Mouse (Mus musculus) intestine, embryonic 16.5 days (tissue): ENCODE results near the gene Tent2. TPM values are rescaled to one million over a fixed set of nuclear protein-coding genes. Genes with fewer than 3 reads are reported as not detected.
"Not testable (repeated sequence)": the region's sequence is repeated elsewhere in the genome, so short reads cannot be mapped to it uniquely, and the experiment has no call there.

ENCODE experiments used
- ATAC-seq: fragments of 200-750 bp; cut with Nextera tagmentation; 2 replicates; pipeline ENCODE4 v1.8.0; 2017; ENCODE audit warnings: moderate TSS enrichment, moderate library complexity
- H3K27ac ChIP-seq: fragments of 300-500 bp; sonication (generic); 2 replicates; pipeline ENCODE4 v1.5.1; 2014; ENCODE audit warnings: mild to moderate bottlenecking, low read length
- H3K27me3 ChIP-seq: fragments of 300-500 bp; sonication (generic); replicated peaks from 2 replicates; pipeline ENCODE4 v1.6.1; 2014; ENCODE audit warnings: low read length, control low read depth, mixed read lengths; ENCODE audit not compliant: control insufficient read depth, insufficient read depth
- H3K36me3 ChIP-seq: fragments of 300-500 bp; sonication (generic); 2 replicates; pipeline ENCODE4 v1.6.1; 2014; ENCODE audit warnings: low read length, control low read depth; ENCODE audit not compliant: control insufficient read depth, insufficient read depth
- H3K4me1 ChIP-seq: fragments of 300-500 bp; sonication (generic); 2 replicates; pipeline ENCODE4 v1.6.1; 2014; ENCODE audit warnings: low read length, control low read depth, mixed read lengths; ENCODE audit not compliant: control insufficient read depth, insufficient read depth
- H3K4me2 ChIP-seq: fragments of 300-500 bp; sonication (generic); 2 replicates; pipeline ENCODE4 v1.6.1; 2014; ENCODE audit warnings: low read depth, low read length, control low read depth
- H3K4me3 ChIP-seq: fragments of 300-500 bp; sonication (generic); 2 replicates; pipeline ENCODE4 v1.5.1; 2014; ENCODE audit warnings: mild to moderate bottlenecking, low read length
- H3K9ac ChIP-seq: fragments of 300-500 bp; sonication (generic); 2 replicates; pipeline ENCODE4 v1.6.1; 2014; ENCODE audit warnings: low read depth, low read length
- H3K9me3 ChIP-seq: fragments of 300-500 bp; sonication (generic); 2 replicates; pipeline ENCODE4 v1.6.1; 2016; ENCODE audit warnings: low read length, control low read depth; ENCODE audit not compliant: control insufficient read depth
- WGBS: fragments of 180-500 bp; shearing (Covaris S2); extraction: QIAGEN DNeasy Blood & Tissue Kit; methylation state at CpG from one replicate; pipeline ENCODE4 v1.1.7; 2014; 5-methylcytosine and 5-hydroxymethylcytosine counted together
- polyA plus RNA-seq: library from polyadenylated mRNA; unstranded; fragments of >200 nt; fragmentation: Nextera tagmentation; extraction: Ambion mirVana; gene quantifications from 2 replicates; pipeline ENCODE4 v1.2.1, GENCODE M21; 2015

Tent2 gene
- polyA plus RNA-seq, 1 experiment from 2014 or later: 50.3 TPM

DNA sequence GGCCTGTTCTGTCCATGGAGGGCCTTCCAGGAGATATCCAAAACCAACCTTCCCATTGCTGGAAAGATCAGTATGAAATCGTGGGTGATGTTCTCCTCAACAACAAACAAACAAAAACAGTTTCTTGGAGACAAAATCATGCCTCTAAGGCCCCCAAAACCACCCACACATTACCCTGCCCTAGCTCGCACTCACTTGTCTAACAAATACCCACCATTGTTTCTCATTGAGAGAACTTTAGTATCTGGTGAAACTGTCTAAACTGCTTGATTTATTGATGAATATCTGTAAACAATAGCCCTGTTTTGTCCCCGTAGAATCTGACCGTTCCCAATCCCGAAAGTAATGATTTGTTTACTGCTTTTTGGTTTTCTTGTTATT is 451 bp upstream of the Tent2 start:
- Histone ChIP-seq H3K4me2 (peak overlapping the region; percentile 77), H3K27me3 (no peaks in the 10 kb centered on the region), H3K4me3 (peak overlapping the region; percentile 97), H3K27ac (peak overlapping the region; percentile 65; the same call in 1 of the 2 replicates), H3K9me3 (no peaks in the 10 kb centered on the region), H3K36me3 (no peaks in the 10 kb centered on the region), H3K4me1 (peaks cover 8% of the 10 kb centered on the region), H3K9ac (peak overlapping the region; percentile 72)
- peak; percentile 14 for ATAC-seq
- WGBS: 51% methylated on average over 5 of the region's 5 CpGs

DNA sequence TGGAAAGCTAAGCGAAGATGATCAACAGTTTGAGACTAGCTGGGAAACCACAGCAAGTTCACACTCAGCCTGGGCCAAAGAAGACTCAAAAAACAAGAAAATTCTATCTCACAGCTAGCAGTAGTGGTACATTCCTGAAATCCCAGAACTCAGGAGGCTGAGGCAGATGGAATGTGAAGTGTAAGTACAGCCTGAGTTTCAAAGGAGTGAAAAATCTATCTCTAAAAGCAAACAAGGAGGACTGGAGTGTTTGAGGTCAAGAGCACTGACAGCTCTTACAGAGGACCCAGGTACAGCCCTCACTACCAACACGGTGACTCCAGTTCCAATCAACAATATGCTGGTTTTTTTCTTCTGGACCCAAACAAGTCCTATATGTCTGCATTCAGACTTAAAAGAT is 2.8 kb downstream of the Tent2 start:
- Histone ChIP-seq H3K9me3 (no peaks in the 10 kb centered on the region), H3K4me3 (no peak overlapping the region), H3K36me3 (no peaks in the 10 kb centered on the region), H3K4me1 (peaks cover 8% of the 10 kb centered on the region), H3K4me2 (no peak overlapping the region), H3K9ac (no peak overlapping the region), H3K27me3 (no peaks in the 10 kb centered on the region), H3K27ac (no peak overlapping the region)
- ATAC-seq: no peak
- WGBS: 69% methylated on average over 2 of the region's 2 CpGs

DNA sequence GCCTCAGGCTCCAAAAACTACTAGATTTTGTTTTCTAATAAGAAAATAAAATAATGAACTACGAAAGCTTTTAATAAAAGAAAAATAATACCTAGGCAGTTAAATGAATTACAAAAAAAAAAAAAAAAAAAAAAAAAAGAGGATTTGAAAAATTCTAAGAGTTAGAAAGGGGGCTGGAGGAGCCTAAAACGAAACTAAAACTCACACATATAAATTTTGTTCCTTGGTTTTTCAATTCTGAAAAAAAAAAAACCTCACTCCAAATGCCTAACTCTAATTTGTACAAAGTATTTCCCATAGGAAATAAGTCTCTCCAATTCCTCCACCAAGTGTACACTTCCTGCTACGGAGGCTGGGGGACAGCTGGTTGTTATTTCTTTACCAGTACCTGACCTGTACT is 3.4 kb downstream of the Tent2 start:
- Histone ChIP-seq H3K9ac (no peak overlapping the region), H3K9me3 (no peaks in the 10 kb centered on the region), H3K36me3 (no peaks in the 10 kb centered on the region), H3K4me3 (no peak overlapping the region), H3K27ac (no peak overlapping the region), H3K27me3 (no peaks in the 10 kb centered on the region), H3K4me1 (peaks cover 8% of the 10 kb centered on the region), H3K4me2 (no peak overlapping the region)
- 78% methylated on average over 3 of the region's 3 CpGs for WGBS
- ATAC-seq: no peak

DNA sequence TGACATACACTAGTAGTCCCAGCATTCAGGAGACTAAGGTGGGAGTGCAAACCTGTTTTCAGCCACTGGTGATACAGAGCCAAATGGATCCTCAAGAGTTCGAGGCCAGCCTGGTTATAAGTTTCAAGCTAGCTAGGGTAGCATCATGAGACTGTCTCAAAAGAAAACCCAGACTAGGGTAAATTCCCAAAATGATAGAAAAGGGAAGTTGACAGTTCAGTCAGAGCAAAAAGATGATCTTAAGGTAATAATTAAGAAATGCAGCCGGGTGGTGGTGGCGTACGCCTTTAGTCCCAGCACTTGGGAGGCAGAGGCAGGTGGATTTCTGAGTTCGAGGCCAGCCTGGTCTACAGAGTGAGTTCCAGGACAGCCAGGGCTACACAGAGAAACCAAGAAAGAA is 4.4 kb downstream of the Tent2 start:
- H3K27me3 ChIP-seq, H3K9ac ChIP-seq, H3K36me3 ChIP-seq, H3K27ac ChIP-seq, H3K4me1 ChIP-seq, H3K4me2 ChIP-seq, H3K9me3 ChIP-seq, H3K4me3 ChIP-seq, ATAC-seq: not testable (repeated sequence)
- 92% methylated on average over 5 of the region's 5 CpGs for WGBS

DNA sequence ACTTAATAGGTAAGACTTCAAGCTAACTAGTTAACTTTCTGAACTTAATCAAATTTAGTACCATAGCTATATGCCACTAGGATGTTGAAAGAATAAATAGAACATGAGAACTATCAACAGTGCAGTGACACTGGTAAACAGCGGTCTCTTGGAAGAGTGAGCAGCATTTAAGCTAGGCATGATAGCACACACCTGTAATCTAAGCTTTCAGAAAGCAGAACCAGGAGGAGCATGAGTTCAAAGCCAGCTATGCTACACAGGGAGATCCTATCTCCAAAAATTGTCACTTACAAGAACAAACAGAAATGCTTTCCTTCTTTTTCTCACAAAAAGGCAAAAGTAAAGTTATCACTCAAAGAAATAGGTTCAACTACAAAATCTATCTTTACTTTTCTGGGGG is 11.8 kb downstream of the Tent2 start:
- H3K36me3 ChIP-seq: no peaks in the 10 kb centered on the region; the same call in 1 of the 2 replicates
- H3K4me1 ChIP-seq: no peaks in the 10 kb centered on the region

DNA sequence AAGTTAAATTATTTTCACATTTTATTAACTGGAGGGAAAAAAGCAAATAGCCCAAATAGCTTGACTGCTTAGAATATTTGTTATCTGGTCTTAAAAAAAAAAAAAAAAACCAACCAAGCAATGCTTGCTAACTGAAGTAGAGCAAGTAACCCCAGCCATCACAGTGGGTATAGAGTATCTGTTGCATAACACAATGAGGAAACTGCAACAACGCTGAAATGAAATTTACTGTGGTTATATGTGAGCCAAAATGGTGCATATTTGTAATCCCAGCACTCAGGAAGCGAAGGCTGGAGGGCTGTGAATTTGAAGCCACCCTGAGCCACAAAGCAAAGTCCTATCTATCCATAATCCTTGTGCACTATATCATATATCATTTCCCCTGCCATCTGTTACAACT is 12.7 kb downstream of the Tent2 start:
- 89% methylated on average over 2 of the region's 2 CpGs for WGBS
- ATAC-seq: no peak

More for the DNA sequence above, 11.8 kb downstream of the Tent2 start:
- H3K9me3 ChIP-seq: no peaks in the 10 kb centered on the region
- no peak overlapping the region for H3K4me3 ChIP-seq
- no peak overlapping the region for H3K27ac ChIP-seq
- no peaks in the 10 kb centered on the region for H3K27me3 ChIP-seq
- no peak overlapping the region for H3K4me2 ChIP-seq
- no peak for ATAC-seq
- no peak overlapping the region for H3K9ac ChIP-seq
- WGBS: 94% methylated on average over 1 of the region's 1 CpGs

DNA sequence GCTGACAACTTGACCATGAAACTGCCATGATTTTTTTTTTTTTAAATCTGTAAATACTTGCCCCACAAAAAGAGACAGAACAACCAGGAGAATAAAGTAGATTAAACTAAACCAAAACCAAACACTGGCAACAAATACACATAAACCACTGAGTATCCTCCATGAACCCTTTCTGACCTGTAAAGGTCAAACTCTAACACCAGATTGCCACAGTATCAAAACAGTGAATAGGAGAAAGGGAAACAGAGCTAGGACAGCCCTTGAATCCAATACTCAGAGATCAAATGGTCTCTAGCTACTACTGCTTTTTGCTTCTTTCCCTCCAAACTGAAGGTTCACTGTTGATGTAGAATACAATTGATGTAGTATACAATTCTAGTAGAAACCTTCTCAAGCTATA is 14.6 kb downstream of the Tent2 start:
- H3K4me1 ChIP-seq: no peaks in the 10 kb centered on the region
- no peak overlapping the region for H3K9ac ChIP-seq
- peaks cover 7% of the 10 kb centered on the region; the same call in 1 of the 2 replicates for H3K36me3 ChIP-seq
- no peak overlapping the region for H3K4me3 ChIP-seq
- H3K27ac ChIP-seq: no peak overlapping the region
- H3K27me3 ChIP-seq: no peaks in the 10 kb centered on the region
- H3K9me3 ChIP-seq: no peaks in the 10 kb centered on the region
- no peak overlapping the region for H3K4me2 ChIP-seq
- ATAC-seq: no peak

More for the DNA sequence above, 12.7 kb downstream of the Tent2 start:
- H3K27me3 ChIP-seq: no peaks in the 10 kb centered on the region
- H3K4me3 ChIP-seq: no peak overlapping the region
- no peaks in the 10 kb centered on the region for H3K4me1 ChIP-seq
- H3K4me2 ChIP-seq: no peak overlapping the region
- H3K27ac ChIP-seq: no peak overlapping the region
- H3K9ac ChIP-seq: no peak overlapping the region
- no peaks in the 10 kb centered on the region for H3K9me3 ChIP-seq
- H3K36me3 ChIP-seq: no peaks in the 10 kb centered on the region; the same call in 1 of the 2 replicates

DNA sequence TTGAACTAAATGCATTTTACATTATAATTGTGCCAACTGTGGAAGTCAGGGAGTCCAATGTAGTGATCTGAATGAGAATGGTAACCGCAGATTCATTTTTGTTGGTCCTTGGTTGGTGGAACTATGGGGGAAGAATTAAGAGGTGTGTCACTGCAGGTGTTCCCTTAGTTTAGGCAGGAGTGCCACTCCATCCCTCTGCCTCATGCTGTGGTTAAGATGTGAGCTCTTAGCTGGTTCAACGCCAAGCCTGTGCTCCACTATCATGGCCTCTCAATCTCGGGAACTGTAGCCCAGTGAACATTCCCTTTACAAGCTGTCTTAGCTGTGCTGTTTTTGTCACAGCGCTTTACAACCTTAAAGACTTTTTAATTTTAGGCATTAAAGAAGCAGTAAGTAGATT is 28.9 kb downstream of the Tent2 start:
- ATAC-seq: no peak
- Histone ChIP-seq H3K27ac (no peak overlapping the region), H3K4me2 (no peak overlapping the region), H3K4me1 (no peaks in the 10 kb centered on the region), H3K9me3 (no peaks in the 10 kb centered on the region), H3K9ac (no peak overlapping the region), H3K4me3 (no peak overlapping the region), H3K36me3 (0 out of 2 replicates have a peak, but pooled peaks cover 10% of the 10 kb centered on the region), H3K27me3 (no peaks in the 10 kb centered on the region)
- WGBS: 94% methylated on average over 4 of the region's 4 CpGs

DNA sequence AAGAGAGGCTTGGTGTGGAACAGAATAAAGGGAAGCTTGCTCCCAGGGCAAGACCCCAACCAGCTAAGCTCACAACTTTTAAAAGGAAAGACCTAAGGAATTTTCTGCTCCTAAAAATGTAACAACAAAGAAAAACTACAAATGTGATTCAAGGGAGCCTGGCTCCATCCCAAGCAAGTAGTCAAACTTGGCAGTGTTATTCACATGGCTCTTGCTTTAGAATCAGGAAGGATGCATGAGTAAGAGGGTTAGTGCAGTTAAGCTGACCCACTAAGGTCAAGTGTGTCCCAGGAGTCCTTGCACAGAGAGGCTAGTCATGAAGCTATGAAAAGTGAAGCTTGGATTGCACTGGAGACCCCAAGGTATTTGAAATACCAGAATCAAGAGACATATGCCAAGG is 29.7 kb downstream of the Tent2 start:
- Histone ChIP-seq H3K4me1 (no peaks in the 10 kb centered on the region), H3K9ac (no peak overlapping the region), H3K27me3 (no peaks in the 10 kb centered on the region), H3K36me3 (0 out of 2 replicates have a peak, but pooled peaks cover 10% of the 10 kb centered on the region), H3K9me3 (no peaks in the 10 kb centered on the region), H3K27ac (no peak overlapping the region), H3K4me2 (no peak overlapping the region), H3K4me3 (no peak overlapping the region)
- ATAC-seq: no peak

DNA sequence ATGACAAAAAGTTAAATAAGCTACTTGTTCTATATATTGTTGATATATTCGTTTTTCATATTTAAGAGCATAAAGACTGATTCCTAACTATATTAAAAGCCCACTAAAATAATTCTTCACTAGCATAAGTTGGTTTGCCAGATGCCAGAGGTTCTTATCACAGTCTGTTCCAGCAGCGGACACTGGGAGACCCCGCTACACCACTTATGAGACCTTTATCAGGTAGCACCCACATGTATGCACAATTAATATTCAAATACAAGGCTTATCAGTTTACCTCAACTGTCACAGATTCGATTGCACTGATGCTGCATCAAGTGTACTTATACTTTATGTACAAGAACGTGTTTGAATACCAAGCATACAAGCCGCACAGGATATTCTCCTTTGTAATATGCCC is 33.9 kb downstream of the Tent2 start:
- H3K4me2 ChIP-seq: no peak overlapping the region
- no peaks in the 10 kb centered on the region for H3K9me3 ChIP-seq
- no peak for ATAC-seq

More for the DNA sequence above, 33.9 kb downstream of the Tent2 start:
- Histone ChIP-seq H3K27ac (no peak overlapping the region), H3K36me3 (0 out of 2 replicates have a peak, but pooled peaks cover 5% of the 10 kb centered on the region), H3K4me3 (no peak overlapping the region), H3K27me3 (no peaks in the 10 kb centered on the region), H3K9ac (no peak overlapping the region), H3K4me1 (no peaks in the 10 kb centered on the region)
- 89% methylated on average over 6 of the region's 6 CpGs for WGBS
